22 mouse cellular contexts compared by ENCODE assay signal in the genomic region with DNA sequence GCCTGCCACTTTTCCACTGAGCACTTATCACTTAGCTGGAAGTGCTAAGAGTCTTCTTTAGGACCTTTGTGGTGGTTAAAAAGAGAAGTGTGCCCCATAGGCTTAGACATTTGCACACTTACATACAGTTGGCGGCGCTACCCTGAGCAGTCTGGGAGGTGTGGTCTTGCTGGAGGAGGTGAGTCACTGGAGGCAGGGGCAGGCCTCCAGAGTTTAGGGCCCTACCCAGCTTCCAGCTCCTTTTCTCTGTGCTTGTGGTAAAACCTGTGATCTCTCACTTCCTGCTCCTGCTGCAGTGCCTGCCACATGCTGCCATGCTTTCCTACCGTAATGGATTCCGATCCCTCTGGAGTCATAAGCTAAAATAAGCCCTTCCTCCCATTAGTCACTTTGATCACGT. TPM values are rescaled to one million over a fixed set of nuclear protein-coding genes. Genes with fewer than 3 reads are reported as not detected.
A peak's percentile ranks its signal among the peaks of the same experiment; 100 is the strongest.
DNase-seq lines count a peak whose midpoint lies in the region; ATAC-seq and TF ChIP-seq lines count a peak whose summit lies in the region.
"Had no signal": no experiment of that assay in that cellular context is flagged by ENCODE, and none has a peak within 500 bp of the region (broad histone marks: within the 10 kb centered on the region; RNA-seq: fewer than 3 reads in every experiment).

No protein-coding gene starts in this region.

- H3K27me3 ChIP-seq in liver, postnatal 0 days (ENCODE audit: insufficient read depth, low read length) = no peaks in the 10 kb centered on the region
- H3K27me3 ChIP-seq: hindbrain, embryonic 13.5 days; limb, embryonic 15.5 days; liver, embryonic 15.5 days; midbrain, embryonic 12.5 days had no signal

- peaks cover 19% of the 10 kb centered on the region for H3K4me1 ChIP-seq in liver, postnatal 0 days (ENCODE audit: insufficient read depth)
- H3K4me1 ChIP-seq: limb, embryonic 15.5 days had no signal

- H3K36me3 ChIP-seq in liver, postnatal 0 days (replicated peaks; ENCODE audit: insufficient read depth, low read length) = peaks cover 3% of the 10 kb centered on the region
- H3K36me3 ChIP-seq: midbrain, embryonic 12.5 days had no signal

- peak; percentile 29; the same call in 1 of the 2 replicates for ATAC-seq in liver, postnatal 0 days
- 0 out of 2 replicates have a peak, but pooled peaks have one; percentile 29 for ATAC-seq in common myeloid progenitor, adult 5-6 weeks (replicated peaks; ENCODE audit: low read depth, poor library complexity, severe bottlenecking)
- ATAC-seq: CD4-positive, CD25-positive, alpha-beta regulatory T cell, adult 4 months; forebrain, embryonic 14.5 days had no signal

- H3K4me3 ChIP-seq in liver, postnatal 0 days (ENCODE audit: low read depth, low read length) = no peak overlapping the region
- H3K4me3 ChIP-seq: hindbrain, embryonic 13.5 days; left cerebral cortex, adult 2 months; limb, embryonic 15.5 days; liver, embryonic 15.5 days; midbrain, embryonic 12.5 days had no signal

- H3K9ac ChIP-seq in liver, postnatal 0 days (replicated peaks) = no peak overlapping the region
- H3K9ac ChIP-seq: hindbrain, embryonic 13.5 days; limb, embryonic 15.5 days; liver, embryonic 15.5 days; midbrain, embryonic 12.5 days had no signal

- 0 out of 2 replicates have a peak overlapping the region, but pooled peaks have one; percentile 40 for H3K27ac ChIP-seq in liver, postnatal 0 days (ENCODE audit: low read depth)
- H3K27ac ChIP-seq: hindbrain, embryonic 13.5 days; left cerebral cortex, adult 2 months; limb, embryonic 15.5 days; liver, embryonic 15.5 days; midbrain, embryonic 12.5 days had no signal

- peak; percentile 16 for DNase-seq in gastrocnemius, adult 18-20 months (ENCODE audit: low spot score)
- no peak for DNase-seq in gastrocnemius, postnatal 14 days
- DNase-seq in liver, postnatal 0 days = no peak
- DNase-seq in liver = no peak
- DNase-seq in left cerebral cortex, postnatal 36 days (ENCODE audit: low spot score in 2 of 2) = no peak
- DNase-seq in adrenal gland, postnatal 36 days = no peak
- DNase-seq: adrenal gland, adult 2 months; cerebellum, adult 2 months; cerebellum, postnatal 36 days; heart, adult 11 months; kidney, adult 11 months; kidney, postnatal 10 days; left cerebral cortex, postnatal 4 days; thymus, postnatal 25 days had no signal

- H3K9me3 ChIP-seq in liver, postnatal 0 days (ENCODE audit: low read length) = no peaks in the 10 kb centered on the region
- H3K9me3 ChIP-seq: hindbrain, embryonic 13.5 days; limb, embryonic 15.5 days; liver, embryonic 15.5 days; midbrain, embryonic 12.5 days had no signal

- no peak for TF ChIP-seq EP300 in liver, postnatal 0 days (IDR thresholded peaks at IDR 0.05; ENCODE audit: low read depth)

- TF ChIP-seq CTCF in liver, postnatal 0 days (IDR thresholded peaks at IDR 0.05; ENCODE audit: low read depth) = no peak

- 84% methylated on average over 5 of the region's 5 CpGs for WGBS in liver, postnatal 0 days (ENCODE audit: insufficient replicate concordance)

- intact Hi-C loops in gastrocnemius, postnatal 14 days (cut with DNase I; ENCODE audit: low total_unique reads) = no loop called here
- intact Hi-C loops in left cerebral cortex, postnatal 36 days (cut with DNase I) = no loop called here

- H3K4me2 ChIP-seq in liver, postnatal 0 days (ENCODE audit: low read depth, low read length) = no peak overlapping the region
- H3K4me2 ChIP-seq: hindbrain, embryonic 13.5 days; limb, embryonic 15.5 days; liver, embryonic 15.5 days; midbrain, embryonic 12.5 days had no signal

RNA-seq across cellular contexts. Expression of gene Nars2, which starts 24.6 kb away (rescaled TPM):
- 1 to 10 TPM; 6.1 to 8.5 TPM for total RNA-seq in gastrocnemius, adult 18-20 months (2021)
- total RNA-seq in gastrocnemius, postnatal 14 days (2021) = 1 to 10 TPM; 8.6 to 8.7 TPM
- 13.3 and 14.1 TPM in 2 replicates for polyA plus RNA-seq in liver, postnatal 0 days (2015; fragmentation: Nextera tagmentation; extraction: Ambion mirVana)
- total RNA-seq in common myeloid progenitor, adult 5-6 weeks (2017) = 9.4 and 17.9 TPM in 2 replicates
- 10 to 100 TPM; 17.7 to 20.8 TPM for total RNA-seq in left cerebral cortex, postnatal 36 days (2021)
- total RNA-seq in adrenal gland, postnatal 36 days (2021) = 10 to 100 TPM; 16.6 to 28.0 TPM
